Mouse (Mus musculus): ENCODE results near the gene Slc8a1.

- TF ChIP-seq CTCF (IDR thresholded peaks at IDR 0.05; ENCODE audit: low read depth) (no peak), EP300 (IDR thresholded peaks at IDR 0.05; ENCODE audit: low read depth) (no peak)
Observed at GRCm38 (mm10) chr17:81497919-81498318, 240.3 kb downstream of the Slc8a1 start.
